Mouse (Mus musculus): ENCODE measurements at regions not wholly inside any gene's neighbourhood (a gene's known extent, or its start where the extent isn't known, plus 50 kb on each side); places are given as distances from the start of the nearest gene placed in this dataset.

DNA sequence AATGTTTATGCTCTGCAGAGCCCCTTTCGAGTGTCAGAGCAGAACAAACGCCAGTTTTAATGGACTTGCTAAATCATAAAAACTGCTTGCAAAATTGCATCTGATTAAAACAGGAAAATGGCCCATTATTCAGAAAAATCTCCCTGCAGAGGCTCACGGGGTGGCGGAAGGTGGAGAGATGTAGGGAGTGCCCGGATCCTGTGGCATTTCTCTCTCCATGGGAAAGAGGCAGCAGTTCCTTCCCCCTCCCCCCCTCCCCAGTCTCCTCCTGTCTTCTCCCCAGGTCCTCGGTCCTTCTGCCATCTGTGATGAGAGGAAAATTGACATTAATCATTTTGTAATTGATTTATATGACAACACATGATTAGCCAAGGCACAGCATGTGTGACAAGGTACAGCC lies 195.6 kb downstream of the Trim29 start:
- no peak for TF ChIP-seq CTCF (conservative IDR thresholded peaks at IDR 0.05; ENCODE audit: insufficient read depth, insufficient read length, low read depth, low read length)
- TF ChIP-seq POLR2A (IDR thresholded peaks at IDR 0.05; ENCODE audit: low read depth, low read length): no peak

Measured in kidney, adult 2 months (tissue).